Mouse (Mus musculus): Measurements from ENCODE around the gene Hist1h2ac.

DNA sequence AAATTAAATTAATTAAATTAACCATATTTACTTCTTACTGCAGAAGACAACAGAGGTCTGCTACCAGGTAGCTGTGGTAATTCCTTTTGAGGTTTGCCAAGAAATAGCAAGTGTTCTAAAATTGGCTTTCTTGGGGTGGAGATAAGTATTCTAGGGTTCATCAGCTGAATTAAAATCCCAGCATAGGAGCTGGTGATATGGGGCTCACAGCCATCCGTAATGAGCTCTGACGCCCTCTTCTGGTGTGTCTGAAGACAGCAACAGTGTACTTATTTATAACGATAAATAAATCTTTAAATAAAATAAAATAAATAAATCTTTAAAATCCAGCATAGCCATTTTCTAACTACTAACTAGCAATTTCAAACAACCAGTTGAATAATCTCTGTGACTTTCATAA, 16.0 kb upstream of the Hist1h2ac start:
- TF ChIP-seq CTCF (conservative IDR thresholded peaks at IDR 0.05 in 1 of 2, IDR thresholded peaks at IDR 0.05 in 1 of 2; ENCODE audit: low read depth in 2 of 2, low read length in 2 of 2) (peak in 1 of 2 experiments; percentile 36; a peak in 3 of 4 replicates), POLR2A (IDR thresholded peaks at IDR 0.05; ENCODE audit: low read depth, low read length) (no peak), CHD2 (IDR thresholded peaks at IDR 0.05; ENCODE audit: low read length) (no peak), TCF12 (IDR thresholded peaks at IDR 0.05; ENCODE audit: low read depth, low read length) (no peak), BHLHE40 (IDR thresholded peaks at IDR 0.05; ENCODE audit: low read depth, low read length) (no peak), ZNF384 (IDR thresholded peaks at IDR 0.05; ENCODE audit: low read depth, low read length) (no peak), E2F4 (IDR thresholded peaks at IDR 0.05; ENCODE audit: insufficient replicate concordance, low read depth, low read length) (no peak), ZC3H11A (IDR thresholded peaks at IDR 0.05; ENCODE audit: low read depth, low read length) (no peak), MEF2A (IDR thresholded peaks at IDR 0.05; ENCODE audit: borderline replicate concordance, low read depth, low read length) (no peak), USF2 (conservative IDR thresholded peaks at IDR 0.05; ENCODE audit: low read depth, low read length) (no peak), MAZ (IDR thresholded peaks at IDR 0.05; ENCODE audit: low read depth, low read length) (no peak), POLR2AphosphoS2 (IDR thresholded peaks at IDR 0.05; ENCODE audit: low read depth, low read length) (no peak), MYC (IDR thresholded peaks at IDR 0.05; ENCODE audit: low read depth, low read length) (no peak)
